Mouse (Mus musculus): ENCODE measurements around the gene Mier2. TPM values are rescaled to one million over a fixed set of nuclear protein-coding genes. Genes with fewer than 3 reads are reported as not detected.

The Mier2 gene
- polyA plus RNA-seq (2015; fragmentation: Nextera tagmentation; extraction: Ambion mirVana), result 32.9 and 33.5 TPM in 2 replicates

DNA sequence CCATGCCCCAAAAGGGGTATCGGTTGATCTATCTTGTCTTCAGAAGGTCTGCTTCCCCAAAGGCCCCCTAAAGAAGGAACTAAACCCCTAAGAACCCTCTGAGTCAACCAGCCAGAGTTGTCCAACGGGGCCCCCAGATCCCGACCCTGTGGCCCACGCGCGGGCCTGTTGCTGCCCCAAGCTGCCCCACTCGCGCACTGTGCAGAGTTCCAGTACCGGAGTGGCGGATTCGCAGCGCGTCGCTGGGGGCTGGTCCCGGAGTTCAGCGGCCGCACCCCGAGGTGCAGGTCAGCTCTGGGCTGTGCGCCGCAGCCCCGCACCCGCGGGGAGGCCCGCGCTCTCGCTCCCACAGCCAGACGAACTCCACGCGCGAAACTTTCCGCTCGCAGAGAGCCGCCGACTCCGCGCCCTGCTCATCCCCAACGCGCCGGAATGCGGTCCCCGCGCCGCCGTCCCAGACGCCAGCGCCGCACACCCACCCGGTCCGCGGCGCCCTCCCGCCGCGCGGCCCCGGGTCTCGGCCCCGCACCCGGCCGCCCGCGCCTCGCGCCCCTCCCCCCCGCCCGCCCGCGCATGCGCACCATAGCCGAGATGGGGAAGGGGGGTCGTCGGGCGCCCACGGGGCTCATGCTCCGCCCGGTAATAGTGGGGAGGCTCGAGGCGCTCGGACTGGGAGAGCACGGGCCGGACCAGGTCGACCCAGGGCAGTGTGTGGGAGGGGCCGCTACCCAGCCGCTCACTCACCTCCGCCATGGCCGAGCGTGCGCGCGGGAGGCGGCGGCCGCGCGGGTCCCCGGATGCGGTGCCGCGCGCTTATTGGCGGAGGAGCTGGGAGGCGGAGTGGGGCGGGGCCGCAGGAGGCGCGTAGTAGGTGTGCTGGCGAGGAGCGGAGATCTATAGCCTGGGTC is at the start of gene Mier2:
Mier2 (minus strand) TSS at position 870 of the 908 bp plus-strand sequence.
- H3K36me3 ChIP-seq, result peaks cover 15% of the 10 kb centered on the region
- peak within 1 kb of the TSS; percentile 98 for H3K9ac ChIP-seq
- under 1% methylated on average over 96 of the region's 108 CpGs for WGBS
- peaks cover 26% of the 10 kb centered on the region for H3K4me1 ChIP-seq
- H3K27me3 ChIP-seq (replicated peaks), result no peaks in the 10 kb centered on the region
- ATAC-seq (ENCODE audit: extremely low read depth, insufficient number of reproducible peaks, low FRiP score, low TSS enrichment), result peak; percentile 65; the same call in 1 of the 2 replicates
- H3K4me3 ChIP-seq, result peak within 1 kb of the TSS; percentile 94
- no peaks in the 10 kb centered on the region for H3K9me3 ChIP-seq
- H3K4me2 ChIP-seq, result peak within 1 kb of the TSS; percentile 82
- H3K27ac ChIP-seq (replicated peaks), result peak within 1 kb of the TSS; percentile 46; the same call in 1 of the 2 replicates

DNA sequence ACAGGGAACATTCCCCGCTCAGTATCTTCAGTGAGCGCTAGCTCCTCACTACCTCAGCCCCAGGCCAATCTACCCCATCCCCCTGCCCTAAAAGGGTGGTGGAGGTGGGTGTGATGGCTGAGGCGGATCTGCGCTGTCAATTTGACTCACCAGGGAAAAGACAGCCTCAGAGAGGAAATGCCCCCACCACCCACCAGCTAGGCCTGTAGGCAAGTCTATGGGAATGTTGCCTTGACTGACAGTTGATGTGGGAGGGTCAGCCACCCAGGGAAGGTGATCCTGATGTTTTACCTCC is 42.9 kb upstream of the Mier2 start:
- no peak overlapping the region for H3K4me2 ChIP-seq
- H3K4me1 ChIP-seq, result no peaks in the 10 kb centered on the region
- 62% methylated on average over 4 of the region's 4 CpGs for WGBS
- ATAC-seq (ENCODE audit: extremely low read depth, insufficient number of reproducible peaks, low FRiP score, low TSS enrichment), result no peak
- no peak overlapping the region for H3K9ac ChIP-seq
- H3K4me3 ChIP-seq, result no peak overlapping the region
- peaks cover 44% of the 10 kb centered on the region for H3K27me3 ChIP-seq (replicated peaks)
- no peaks in the 10 kb centered on the region for H3K36me3 ChIP-seq
- H3K27ac ChIP-seq (replicated peaks), result no peak overlapping the region
- no peaks in the 10 kb centered on the region for H3K9me3 ChIP-seq

DNA sequence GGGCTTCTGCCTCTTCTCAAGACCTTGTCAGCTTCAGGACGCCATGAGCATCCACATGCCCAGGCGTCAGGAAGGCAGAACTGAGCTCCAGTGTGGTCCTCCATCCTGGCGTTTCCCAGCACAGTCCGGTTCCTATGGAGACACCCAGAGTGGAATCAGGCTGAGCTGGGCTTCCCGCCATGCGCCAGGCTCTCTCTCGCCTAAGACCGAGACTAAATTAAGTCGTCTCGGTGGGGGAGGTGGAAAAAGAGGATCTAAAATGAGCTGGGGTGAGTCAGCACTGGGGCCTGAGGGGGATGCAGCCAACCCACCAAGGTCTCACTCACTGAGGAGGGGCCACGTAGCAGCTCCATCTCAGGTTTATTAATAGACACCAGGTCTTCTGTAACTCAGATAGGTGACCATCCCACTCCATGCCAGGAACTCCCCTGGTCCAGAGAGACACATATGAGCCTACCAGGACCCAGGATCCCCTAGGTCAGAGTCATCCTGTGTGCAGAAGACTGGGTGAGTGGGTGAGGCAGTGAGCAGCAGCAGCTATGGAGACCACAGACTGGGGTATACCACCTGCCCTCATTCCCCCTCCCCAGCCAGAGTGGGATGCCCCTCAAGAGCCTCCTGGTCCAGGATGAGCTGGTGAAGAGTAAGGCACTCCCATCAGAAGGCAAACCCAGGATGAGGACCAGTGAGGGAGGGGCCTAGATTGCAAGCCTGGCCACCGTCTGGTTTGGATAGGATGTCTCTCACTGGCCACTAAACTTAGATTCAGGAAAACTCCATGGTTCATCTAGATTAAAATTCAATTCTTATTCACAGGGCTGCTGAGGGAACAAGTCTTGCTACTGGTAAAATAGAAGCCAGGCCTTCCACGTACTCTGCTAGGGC is 42.3 kb upstream of the Mier2 start:
- no peak for ATAC-seq (ENCODE audit: extremely low read depth, insufficient number of reproducible peaks, low FRiP score, low TSS enrichment)
- Histone ChIP-seq H3K9me3 (no peaks in the 10 kb centered on the region), H3K36me3 (no peaks in the 10 kb centered on the region), H3K4me3 (no peak overlapping the region), H3K27ac (replicated peaks) (no peak overlapping the region), H3K4me2 (no peak overlapping the region), H3K4me1 (no peaks in the 10 kb centered on the region), H3K27me3 (replicated peaks) (peaks cover 50% of the 10 kb centered on the region), H3K9ac (no peak overlapping the region)
- 26% methylated on average over 13 of the region's 13 CpGs for WGBS

DNA sequence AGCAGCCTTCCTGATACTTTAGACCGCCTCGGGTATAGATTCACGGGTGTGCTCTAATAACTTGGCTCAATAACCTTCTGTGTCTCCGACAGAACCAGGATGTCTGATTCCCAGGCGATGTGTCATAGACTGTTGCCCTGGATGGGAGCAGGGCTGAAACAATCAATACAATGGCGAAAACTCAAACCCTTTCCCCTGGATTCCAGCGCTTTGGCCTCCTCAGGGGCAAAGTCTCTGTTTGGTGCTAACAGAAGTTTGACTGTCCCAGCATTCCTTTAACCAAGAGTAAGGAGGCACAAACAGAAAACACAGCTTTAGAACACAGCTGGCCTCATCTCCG is 40.6 kb upstream of the Mier2 start:
- WGBS, result 51% methylated on average over 8 of the region's 8 CpGs

DNA sequence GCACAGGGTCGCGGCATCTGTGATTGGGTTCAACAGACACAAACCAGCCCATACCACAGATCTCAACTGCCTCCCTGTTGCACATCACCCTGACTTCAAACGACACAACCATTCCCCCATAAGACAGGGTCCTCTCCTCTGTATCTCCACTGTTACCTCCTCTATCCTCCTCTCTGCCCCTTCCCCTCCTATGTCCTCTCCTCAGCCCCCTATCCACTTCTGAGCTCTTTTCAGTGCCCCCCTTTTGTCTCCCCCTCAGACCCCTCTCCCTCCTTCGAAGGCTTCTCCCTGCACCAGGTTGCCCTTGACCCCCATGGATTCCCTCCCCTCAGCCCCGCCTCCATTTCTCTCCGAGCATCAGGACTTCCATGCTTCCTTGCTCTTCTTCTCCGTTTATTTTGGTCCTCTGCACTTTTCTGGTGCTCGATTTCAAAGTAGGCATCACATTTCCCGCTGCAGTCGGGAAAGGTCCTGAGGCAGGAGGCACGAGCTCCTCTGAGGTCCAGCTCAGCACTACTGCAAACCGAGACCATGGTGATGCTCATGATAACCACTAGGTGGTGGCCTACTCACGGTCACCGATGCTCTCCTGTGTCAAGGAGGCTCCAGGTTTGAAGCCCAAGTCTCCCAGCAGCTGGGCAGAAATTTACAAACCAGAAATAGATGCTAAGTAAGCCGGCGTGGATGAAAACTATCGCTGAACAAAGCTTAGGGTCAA is 40.0 kb upstream of the Mier2 start:
- no peaks in the 10 kb centered on the region for H3K9me3 ChIP-seq
- no peak overlapping the region for H3K27ac ChIP-seq (replicated peaks)
- WGBS, result 13% methylated on average over 17 of the region's 17 CpGs
- H3K4me1 ChIP-seq, result no peaks in the 10 kb centered on the region
- H3K27me3 ChIP-seq (replicated peaks), result peaks cover 53% of the 10 kb centered on the region
- H3K4me2 ChIP-seq, result no peak overlapping the region
- H3K4me3 ChIP-seq, result no peak overlapping the region
- H3K36me3 ChIP-seq, result no peaks in the 10 kb centered on the region
- ATAC-seq (ENCODE audit: extremely low read depth, insufficient number of reproducible peaks, low FRiP score, low TSS enrichment), result no peak
- no peak overlapping the region for H3K9ac ChIP-seq

More for the DNA sequence above, 40.6 kb upstream of the Mier2 start:
- no peak overlapping the region for H3K9ac ChIP-seq
- ATAC-seq (ENCODE audit: extremely low read depth, insufficient number of reproducible peaks, low FRiP score, low TSS enrichment), result no peak
- no peaks in the 10 kb centered on the region for H3K9me3 ChIP-seq
- peaks cover 53% of the 10 kb centered on the region for H3K27me3 ChIP-seq (replicated peaks)
- no peak overlapping the region for H3K4me2 ChIP-seq
- no peak overlapping the region for H3K27ac ChIP-seq (replicated peaks)
- no peak overlapping the region for H3K4me3 ChIP-seq
- H3K4me1 ChIP-seq, result no peaks in the 10 kb centered on the region
- no peaks in the 10 kb centered on the region for H3K36me3 ChIP-seq

DNA sequence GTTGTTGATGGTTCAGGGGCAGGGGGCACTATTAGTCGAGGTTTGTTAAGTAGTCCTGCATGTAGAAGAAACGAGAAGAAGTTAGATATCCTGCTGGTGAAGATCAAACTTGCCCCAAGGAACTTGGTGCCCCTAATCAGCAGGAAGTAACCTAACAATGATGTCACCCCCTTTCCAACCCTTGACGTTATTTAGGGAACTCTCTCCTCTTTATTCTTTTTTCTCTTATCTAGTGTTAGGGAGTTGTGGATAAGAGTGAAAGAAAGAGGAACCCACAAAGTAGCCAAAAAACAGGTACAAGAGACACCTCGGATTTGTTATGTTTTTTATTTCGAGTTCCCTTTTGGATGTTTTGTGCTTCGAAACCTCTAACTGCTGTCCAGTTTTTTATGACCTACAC is 39.1 kb upstream of the Mier2 start:
- no peaks in the 10 kb centered on the region for H3K9me3 ChIP-seq
- no peaks in the 10 kb centered on the region for H3K4me1 ChIP-seq
- H3K9ac ChIP-seq, result no peak overlapping the region
- no peak for ATAC-seq (ENCODE audit: extremely low read depth, insufficient number of reproducible peaks, low FRiP score, low TSS enrichment)
- H3K4me3 ChIP-seq, result no peak overlapping the region
- no peak overlapping the region for H3K27ac ChIP-seq (replicated peaks)
- peaks cover 50% of the 10 kb centered on the region for H3K27me3 ChIP-seq (replicated peaks)
- H3K36me3 ChIP-seq, result no peaks in the 10 kb centered on the region
- 33% methylated on average over 6 of the region's 6 CpGs for WGBS
- no peak overlapping the region for H3K4me2 ChIP-seq

DNA sequence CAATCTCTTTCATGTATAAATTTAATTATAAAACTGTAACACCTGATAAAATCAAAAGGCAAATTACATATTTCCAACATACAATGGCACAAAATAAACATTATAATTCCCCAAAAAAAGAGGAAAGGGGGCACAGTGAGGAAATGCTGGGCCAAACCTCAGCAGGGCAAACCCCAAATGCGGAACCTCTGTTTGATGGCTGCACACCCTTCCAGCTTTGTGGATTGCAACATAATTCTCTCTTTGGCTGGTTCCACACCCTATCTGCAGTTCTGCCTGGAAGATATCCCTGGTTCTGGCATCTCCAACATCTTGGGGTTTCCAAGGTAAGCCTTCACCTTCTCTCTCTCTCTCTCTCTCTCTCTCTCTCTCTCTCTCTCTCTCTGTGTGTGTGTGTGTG is 35.7 kb upstream of the Mier2 start:
- H3K4me2 ChIP-seq, result no peak overlapping the region
- H3K27ac ChIP-seq (replicated peaks), result no peak overlapping the region
- H3K27me3 ChIP-seq (replicated peaks), result peaks cover 41% of the 10 kb centered on the region
- no peaks in the 10 kb centered on the region for H3K36me3 ChIP-seq
- 88% methylated on average over 1 of the region's 1 CpGs for WGBS
- no peaks in the 10 kb centered on the region for H3K4me1 ChIP-seq
- ATAC-seq (ENCODE audit: extremely low read depth, insufficient number of reproducible peaks, low FRiP score, low TSS enrichment), result no peak
- H3K9ac ChIP-seq, result no peak overlapping the region
- no peak overlapping the region for H3K4me3 ChIP-seq
- H3K9me3 ChIP-seq, result no peaks in the 10 kb centered on the region

DNA sequence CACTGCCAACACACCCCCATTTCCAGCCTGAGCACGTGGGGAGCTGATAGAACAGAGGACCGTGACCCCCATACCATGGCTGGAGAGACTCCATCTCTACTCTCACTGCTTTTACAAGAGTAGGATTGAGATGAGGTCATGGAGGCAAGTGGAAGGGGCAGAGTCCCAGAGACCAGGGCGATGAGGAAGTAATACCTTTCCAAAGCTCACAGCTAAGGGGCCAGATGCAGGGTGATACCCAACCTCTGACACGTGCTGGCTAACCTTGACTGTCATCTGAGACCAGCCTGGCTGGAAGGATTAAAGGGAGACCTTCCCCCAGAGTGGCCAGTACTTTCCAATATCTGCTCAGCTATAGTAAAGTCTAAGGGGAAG is 32.7 kb upstream of the Mier2 start:
- Histone ChIP-seq H3K27me3 (replicated peaks) (peaks cover 18% of the 10 kb centered on the region; the same call in 1 of the 2 replicates), H3K4me3 (no peak overlapping the region), H3K9me3 (no peaks in the 10 kb centered on the region), H3K36me3 (no peaks in the 10 kb centered on the region), H3K4me2 (no peak overlapping the region), H3K9ac (no peak overlapping the region), H3K4me1 (no peaks in the 10 kb centered on the region), H3K27ac (replicated peaks) (no peak overlapping the region)
- no peak for ATAC-seq (ENCODE audit: extremely low read depth, insufficient number of reproducible peaks, low FRiP score, low TSS enrichment)
- WGBS, result 61% methylated on average over 4 of the region's 4 CpGs

DNA sequence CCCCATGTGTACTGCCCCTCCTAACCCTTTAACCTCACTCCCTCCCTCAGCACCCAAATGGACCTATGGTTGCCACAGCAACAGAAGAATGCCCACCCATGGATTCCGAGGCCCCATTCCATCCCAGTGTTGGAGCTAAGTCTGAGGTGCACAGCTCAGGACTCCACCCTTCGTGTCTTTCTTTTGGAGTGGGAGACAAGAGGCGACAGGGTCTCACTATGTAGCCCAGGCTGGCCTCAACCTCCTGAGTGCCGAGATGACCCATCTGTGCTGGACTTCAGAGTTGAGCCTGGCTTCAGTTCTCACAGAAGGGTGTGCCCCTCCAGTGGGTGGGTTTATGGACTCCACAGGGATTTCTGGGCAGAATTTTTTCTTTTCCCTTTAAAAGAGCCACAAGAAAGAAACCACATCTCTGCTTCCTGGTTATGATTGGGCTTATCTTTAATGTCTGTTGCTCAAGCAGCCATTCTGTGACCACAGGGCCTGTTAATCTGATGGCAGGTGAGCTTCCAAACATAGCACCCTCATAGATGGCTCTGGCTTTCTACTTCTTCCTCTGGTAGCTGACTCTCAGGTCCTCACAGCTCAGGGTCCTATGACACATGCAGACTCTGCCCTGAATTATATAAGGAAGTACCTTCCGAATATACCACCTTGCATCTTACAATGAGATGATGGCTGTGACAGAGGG is 32.2 kb upstream of the Mier2 start, which contains the start of gene Theg:
Theg (minus strand) TSS at position 271 of the 691 bp plus-strand sequence.
- no peak within 1 kb of the TSS for H3K9ac ChIP-seq
- 72% methylated on average over 5 of the region's 5 CpGs for WGBS
- H3K4me1 ChIP-seq, result no peaks in the 10 kb centered on the region
- H3K36me3 ChIP-seq, result no peaks in the 10 kb centered on the region
- H3K9me3 ChIP-seq, result no peaks in the 10 kb centered on the region
- H3K4me3 ChIP-seq, result no peak within 1 kb of the TSS
- ATAC-seq (ENCODE audit: extremely low read depth, insufficient number of reproducible peaks, low FRiP score, low TSS enrichment), result no peak
- H3K4me2 ChIP-seq, result no peak within 1 kb of the TSS
- peaks cover 13% of the 10 kb centered on the region; the same call in 1 of the 2 replicates for H3K27me3 ChIP-seq (replicated peaks)
- H3K27ac ChIP-seq (replicated peaks), result no peak within 1 kb of the TSS

DNA sequence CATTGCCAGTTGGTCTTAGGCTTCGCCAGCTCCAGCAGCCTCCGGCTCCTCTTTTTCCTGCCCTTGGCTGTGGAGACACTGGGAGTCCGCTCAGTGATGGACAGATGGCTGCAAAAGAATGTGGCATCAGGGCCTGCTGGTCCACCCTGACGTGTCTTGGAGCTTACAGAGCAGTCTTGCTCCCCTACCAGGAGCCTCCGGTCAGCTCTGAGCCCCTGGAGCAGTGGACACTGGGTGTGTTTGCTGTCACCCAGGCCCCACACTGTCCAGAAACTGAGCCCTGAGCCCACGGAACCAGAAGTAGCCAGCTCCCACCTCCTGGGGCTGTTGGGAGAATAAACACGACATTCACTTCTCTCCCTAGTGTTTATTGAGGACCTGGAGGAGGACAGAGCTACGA is 31.2 kb upstream of the Mier2 start:
- Histone ChIP-seq H3K9ac (no peak overlapping the region), H3K36me3 (no peaks in the 10 kb centered on the region), H3K4me3 (no peak overlapping the region), H3K27ac (replicated peaks) (no peak overlapping the region), H3K4me2 (no peak overlapping the region), H3K4me1 (no peaks in the 10 kb centered on the region), H3K9me3 (no peaks in the 10 kb centered on the region), H3K27me3 (replicated peaks) (peaks cover 11% of the 10 kb centered on the region; the same call in 1 of the 2 replicates)
- WGBS, result 63% methylated on average over 8 of the region's 8 CpGs
- ATAC-seq (ENCODE audit: extremely low read depth, insufficient number of reproducible peaks, low FRiP score, low TSS enrichment), result no peak
